Mouse (Mus musculus) thymus, adult 2 months (tissue): ENCODE data around the gene Gigyf1.

Experiments
- CTCF ChIP-seq: fragments of 200-500 bp; IDR thresholded peaks from 2 replicates; pipeline ENCODE4 v1.5.1; 2012; ENCODE audit warnings: mild to moderate bottlenecking, control low read depth, low read length, moderate library complexity, borderline replicate concordance; ENCODE audit not compliant: control insufficient read depth, poor library complexity, insufficient read depth; ENCODE audit errors: extremely low read depth
- POLR2A ChIP-seq: fragments of 200-500 bp; IDR thresholded peaks from 2 replicates; pipeline ENCODE4 v1.6.1; 2012; ENCODE audit warnings: mild to moderate bottlenecking, low read length, control low read depth, moderate library complexity; ENCODE audit not compliant: control insufficient read depth, poor library complexity, insufficient read depth; ENCODE audit errors: extremely low read depth

DNA sequence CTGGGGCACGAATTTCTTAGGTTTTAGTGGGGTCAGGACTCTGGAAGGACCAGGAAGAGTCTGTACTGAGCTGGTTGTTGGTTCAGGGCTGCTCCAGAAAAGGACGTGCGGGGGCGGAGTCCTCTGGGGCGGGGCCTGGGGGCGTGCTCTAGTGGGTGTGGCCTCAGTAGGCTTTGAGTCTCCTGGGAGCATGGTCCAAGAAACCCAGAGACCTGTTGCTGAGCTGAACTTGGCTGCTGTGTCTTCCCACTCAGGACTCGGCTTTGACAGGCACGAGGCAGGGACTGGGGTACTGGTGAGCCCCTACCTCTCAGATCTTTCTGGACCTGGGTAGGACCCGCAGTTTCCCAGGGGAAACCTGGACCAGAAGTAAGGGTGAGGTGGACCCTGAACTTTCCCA, 51.3 kb downstream of the Gigyf1 start, which contains the start of gene Tfr2:
- TF ChIP-seq CTCF (no peak), POLR2A (no peak)
